Mouse (Mus musculus): ENCODE measurements at regions not wholly inside any gene's neighbourhood (a gene's known extent, or its start where the extent isn't known, plus 50 kb on each side); places are given as distances from the start of the nearest gene placed in this dataset.
"Not testable (repeated sequence)": the region's sequence is repeated elsewhere in the genome, so short reads cannot be mapped to it uniquely, and the experiment has no call there.

GRCm38 (mm10) chr1:35889731-35890499 is 178.3 kb upstream of the Hs6st1 start:
- no peak for DNase-seq
- intact Hi-C loops (cut with DNase I): no loop called here

GRCm38 (mm10) chr1:35890500-35890900 is 177.7 kb upstream of the Hs6st1 start:
- intact Hi-C loops (cut with DNase I): no loop called here
- no peak for DNase-seq

GRCm38 (mm10) chr1:35899536-35899935 is 168.7 kb upstream of the Hs6st1 start:
- no peak for DNase-seq
- intact Hi-C loops (cut with DNase I): no loop called here

GRCm38 (mm10) chr1:35904001-35904547 is 164.1 kb upstream of the Hs6st1 start:
- DNase-seq: no peak
- intact Hi-C loops (cut with DNase I): no loop called here

- intact Hi-C loops (cut with DNase I): no loop called here
- DNase-seq: no peak
These were observed 154.6 kb upstream of the Hs6st1 start for GRCm38 (mm10) chr1:35913551-35913950.

- intact Hi-C loops (cut with DNase I): not testable (repeated sequence)
- DNase-seq: peak in 1 of 2 experiments; percentile 23
These were observed 154.0 kb upstream of the Hs6st1 start for GRCm38 (mm10) chr1:35914175-35914574.

- DNase-seq: no peak
- intact Hi-C loops (cut with DNase I): no loop called here
These were observed 152.7 kb upstream of the Hs6st1 start for GRCm38 (mm10) chr1:35915526-35915925.

GRCm38 (mm10) chr1:35919840-35920734 is 148.1 kb upstream of the Hs6st1 start:
- intact Hi-C loops (cut with DNase I): no loop called here

GRCm38 (mm10) chr1:35924796-35925195 is 143.4 kb upstream of the Hs6st1 start:
- no peak for DNase-seq
- intact Hi-C loops (cut with DNase I): no loop called here

More at GRCm38 (mm10) chr1:35919840-35920734, 148.1 kb upstream of the Hs6st1 start:
- DNase-seq: no peak

GRCm38 (mm10) chr1:35925301-35925700 is 142.9 kb upstream of the Hs6st1 start:
- intact Hi-C loops (cut with DNase I): no loop called here

GRCm38 (mm10) chr1:35926191-35927048 is 141.8 kb upstream of the Hs6st1 start:
- peak; percentile 71 to 75 for DNase-seq
- intact Hi-C loops (cut with DNase I): no loop called here

More at GRCm38 (mm10) chr1:35925301-35925700, 142.9 kb upstream of the Hs6st1 start:
- DNase-seq: no peak

GRCm38 (mm10) chr1:35927049-35927415 is 141.2 kb upstream of the Hs6st1 start:
- DNase-seq: peak in 1 of 2 experiments; percentile 45
- intact Hi-C loops (cut with DNase I): no loop called here

- intact Hi-C loops (cut with DNase I): no loop called here
These were observed 137.8 kb upstream of the Hs6st1 start for GRCm38 (mm10) chr1:35930351-35930750.

GRCm38 (mm10) chr1:35931056-35931455 is 137.1 kb upstream of the Hs6st1 start:
- no peak for DNase-seq
- intact Hi-C loops (cut with DNase I): no loop called here

More at GRCm38 (mm10) chr1:35930351-35930750, 137.8 kb upstream of the Hs6st1 start:
- no peak for DNase-seq

- DNase-seq: peak; percentile 65 to 69
- intact Hi-C loops (cut with DNase I): no loop called here
These were observed 134.7 kb upstream of the Hs6st1 start for GRCm38 (mm10) chr1:35933511-35933910.

- peak; percentile 86 to 87 for DNase-seq
- intact Hi-C loops (cut with DNase I): loop anchor here (2.0 to 5.0 kb wide), 2 partner anchors 54 to 127 kb away; no protein-coding TSS in a partner anchor
These were observed 133.0 kb upstream of the Hs6st1 start for GRCm38 (mm10) chr1:35935099-35935651.

GRCm38 (mm10) chr1:35936362-35937093 is 131.7 kb upstream of the Hs6st1 start:
- intact Hi-C loops (cut with DNase I): loop anchor here (5.0 kb wide), 1 partner anchor 126 kb away; no protein-coding TSS in a partner anchor

GRCm38 (mm10) chr1:35940236-35940635 is 128.0 kb upstream of the Hs6st1 start:
- intact Hi-C loops (cut with DNase I): no loop called here
- DNase-seq: no peak

More at GRCm38 (mm10) chr1:35936362-35937093, 131.7 kb upstream of the Hs6st1 start:
- no peak for DNase-seq

GRCm38 (mm10) chr1:35941642-35942077 is 126.5 kb upstream of the Hs6st1 start:
- intact Hi-C loops (cut with DNase I): no loop called here
- no peak for DNase-seq
